Mouse (Mus musculus): ENCODE measurements around the gene Hist1h2ad.

Hist1h2ad gene

DNA sequence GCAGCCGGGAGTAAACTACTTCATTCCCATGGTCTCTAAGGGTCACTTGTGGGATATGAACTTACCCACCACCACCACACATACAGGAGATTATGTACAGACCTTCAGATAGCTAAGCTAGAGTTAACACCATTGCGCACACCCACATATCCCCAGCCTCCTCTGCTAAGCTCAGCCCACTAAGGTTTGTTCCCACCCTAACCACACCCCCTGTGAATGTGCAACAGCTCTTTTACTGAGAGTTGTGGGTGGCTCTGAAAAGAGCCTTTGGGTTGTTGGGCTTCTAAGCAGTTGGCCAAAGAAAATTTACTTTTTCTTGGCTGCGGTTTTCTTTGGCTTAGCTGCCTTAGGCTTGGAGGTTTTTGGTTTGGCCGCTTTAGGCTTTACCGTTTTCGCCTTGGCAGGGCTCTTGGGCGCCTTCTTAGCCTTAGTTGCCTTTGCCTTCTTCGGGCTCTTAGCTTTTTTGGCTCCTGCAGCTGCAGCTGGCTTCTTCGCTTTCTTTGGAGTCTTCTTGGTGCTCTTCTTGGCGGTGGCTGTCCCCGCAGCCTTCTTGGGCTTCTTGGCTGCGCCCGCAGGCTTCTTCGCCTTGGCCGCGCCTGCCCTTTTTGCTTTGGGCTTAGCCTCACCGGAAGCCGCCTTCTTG lies 47.5 kb downstream of the Hist1h2ad start:
- DNase-seq (ENCODE audit: low spot score), result peak; percentile 48

- DNase-seq (ENCODE audit: low spot score), result peak; percentile 84
These were observed 48.0 kb downstream of the Hist1h2ad start, which contains the start of gene Hist1h1e for GRCm38 (mm10) chr13:23622175-23622671. Gene Hist1h1e (minus strand): TSS chr13:23622558.

GRCm38 (mm10) chr13:23622861-23623450 lies 48.8 kb downstream of the Hist1h2ad start:
- no peak for DNase-seq (ENCODE audit: low spot score)

Data from urinary bladder, postnatal 25 days (tissue).